Mouse (Mus musculus) G1E (cell line): ENCODE data around the gene Dnah11.

Experiments
- CTCF ChIP-seq: IDR thresholded peaks from 2 replicates; pipeline ENCODE4 v1.5.1; 2012; ENCODE audit warnings: low read depth, low read length, inconsistent platforms, mixed read lengths
- TAL1 ChIP-seq: conservative IDR thresholded peaks from 2 replicates; pipeline ENCODE4 v1.6.1; 2012; ENCODE audit warnings: low read depth, low read length, inconsistent platforms, mixed read lengths

- TF ChIP-seq CTCF (no peak), TAL1 (no peak)
These were observed 341.8 kb downstream of the Dnah11 start for GRCm38 (mm10) chr12:117857023-117857422.
